24 mouse cellular contexts compared by ENCODE assay signal in genomic region chr17:83860224-83860623, GRCm38 (mm10). TPM values are rescaled to one million over a fixed set of nuclear protein-coding genes. Genes with fewer than 3 reads are reported as not detected.
DNase-seq lines count a peak whose midpoint lies in the region; ATAC-seq and TF ChIP-seq lines count a peak whose summit lies in the region.
"Had no signal": no experiment of that assay in that cellular context is flagged by ENCODE, and none has a peak within 500 bp of the region (broad histone marks: within the 10 kb centered on the region; RNA-seq: fewer than 3 reads in every experiment).

No protein-coding gene starts in this region.

- H3K4me2 ChIP-seq in liver, embryonic 12.5 days: no peak overlapping the region
- no peak overlapping the region for H3K4me2 ChIP-seq in midbrain, embryonic 11.5 days
- no peak overlapping the region for H3K4me2 ChIP-seq in midbrain, postnatal 0 days (ENCODE audit: low read depth, low read length, poor library complexity, severe bottlenecking)
- H3K4me2 ChIP-seq: embryonic facial prominence, embryonic 13.5 days; embryonic facial prominence, embryonic 15.5 days; forebrain, embryonic 13.5 days; forebrain, embryonic 15.5 days had no signal

- no peak for DNase-seq in liver
- DNase-seq in midbrain, embryonic 11.5 days (ENCODE audit: low spot score, missing footprints): peak; percentile 80
- no peak for DNase-seq in midbrain, postnatal 0 days (ENCODE audit: low spot score)
- no peak for DNase-seq in cerebellum, adult 9-11 months
- DNase-seq: adrenal gland, adult 8-10 months; adrenal gland, postnatal 14 days; adrenal gland, postnatal 36 days; cerebellum, adult 11-12 months; cerebellum, adult 2 months; cerebellum, adult 9-10 months; cerebellum, postnatal 14 days; cerebellum, postnatal 36 days; embryo, embryonic 11 days; forebrain, postnatal 0 days had no signal

- no peaks in the 10 kb centered on the region for H3K36me3 ChIP-seq in liver, embryonic 12.5 days
- no peaks in the 10 kb centered on the region for H3K36me3 ChIP-seq in midbrain, embryonic 11.5 days (ENCODE audit: control insufficient read depth, insufficient read depth, low read length)
- H3K36me3 ChIP-seq in midbrain, postnatal 0 days (ENCODE audit: insufficient read depth, low read length): no peaks in the 10 kb centered on the region
- H3K36me3 ChIP-seq: embryonic facial prominence, embryonic 13.5 days; embryonic facial prominence, embryonic 15.5 days; forebrain, embryonic 15.5 days had no signal

- H3K9ac ChIP-seq in liver, embryonic 12.5 days: no peak overlapping the region
- no peak overlapping the region for H3K9ac ChIP-seq in midbrain, embryonic 11.5 days (ENCODE audit: low read length)
- no peak overlapping the region for H3K9ac ChIP-seq in midbrain, postnatal 0 days (replicated peaks; ENCODE audit: low read length, poor library complexity, severe bottlenecking)
- H3K9ac ChIP-seq: embryonic facial prominence, embryonic 13.5 days; embryonic facial prominence, embryonic 15.5 days; forebrain, embryonic 13.5 days; forebrain, embryonic 15.5 days; forebrain, postnatal 0 days had no signal

- 41% methylated on average over 7 of the region's 7 CpGs for WGBS in liver, embryonic 12.5 days (ENCODE audit: insufficient replicate concordance)
- WGBS in midbrain, embryonic 11.5 days: 84% methylated on average over 7 of the region's 7 CpGs
- WGBS in midbrain, postnatal 0 days: 88% methylated on average over 7 of the region's 7 CpGs

- H3K4me3 ChIP-seq in liver, embryonic 12.5 days: no peak overlapping the region
- H3K4me3 ChIP-seq in midbrain, embryonic 11.5 days (ENCODE audit: low read depth, low read length): no peak overlapping the region
- no peak overlapping the region for H3K4me3 ChIP-seq in midbrain, postnatal 0 days (ENCODE audit: low read depth, low read length)
- H3K4me3 ChIP-seq in embryonic fibroblast, embryonic 13.5 days (ENCODE audit: insufficient read depth, low read length): no peak overlapping the region
- H3K4me3 ChIP-seq: embryonic facial prominence, embryonic 13.5 days; embryonic facial prominence, embryonic 15.5 days; forebrain, embryonic 13.5 days; forebrain, embryonic 15.5 days had no signal

- no peak for TF ChIP-seq CTCF in midbrain, postnatal 0 days (IDR thresholded peaks at IDR 0.05)
- TF ChIP-seq CTCF in embryonic fibroblast, embryonic 13.5 days (IDR thresholded peaks at IDR 0.05; ENCODE audit: borderline replicate concordance, insufficient read depth, low read length): no peak

- peaks cover 10% of the 10 kb centered on the region; the same call in 1 of the 2 replicates for H3K27me3 ChIP-seq in liver, embryonic 12.5 days (replicated peaks)
- no peaks in the 10 kb centered on the region; the same call in 1 of the 2 replicates for H3K27me3 ChIP-seq in midbrain, embryonic 11.5 days (ENCODE audit: control insufficient read depth, insufficient read depth, low read length)
- H3K27me3 ChIP-seq in midbrain, postnatal 0 days (ENCODE audit: insufficient read depth, low read length): no peaks in the 10 kb centered on the region
- H3K27me3 ChIP-seq: embryonic facial prominence, embryonic 15.5 days; forebrain, embryonic 15.5 days; Patski had no signal

- ATAC-seq in liver, embryonic 12.5 days: no peak
- no peak for ATAC-seq in midbrain, embryonic 11.5 days (ENCODE audit: low FRiP score)
- ATAC-seq in midbrain, postnatal 0 days (ENCODE audit: low FRiP score): no peak
- ATAC-seq: activated CD4-positive, CD25-positive, alpha-beta regulatory T cell, adult 4 months; forebrain, embryonic 13.5 days; forebrain, embryonic 15.5 days; forebrain, postnatal 0 days; Patski had no signal

- no peak for TF ChIP-seq POLR2A in embryonic fibroblast, embryonic 13.5 days (IDR thresholded peaks at IDR 0.05; ENCODE audit: low read depth, low read length)

- H3K9me3 ChIP-seq in liver, embryonic 12.5 days (replicated peaks): no peaks in the 10 kb centered on the region
- no peaks in the 10 kb centered on the region for H3K9me3 ChIP-seq in midbrain, embryonic 11.5 days (ENCODE audit: control insufficient read depth, low read length)
- no peaks in the 10 kb centered on the region for H3K9me3 ChIP-seq in midbrain, postnatal 0 days (ENCODE audit: low read length)
- H3K9me3 ChIP-seq: embryonic facial prominence, embryonic 13.5 days; embryonic facial prominence, embryonic 15.5 days; forebrain, embryonic 13.5 days; forebrain, embryonic 15.5 days had no signal

- H3K4me1 ChIP-seq in liver, embryonic 12.5 days: peaks cover 51% of the 10 kb centered on the region
- H3K4me1 ChIP-seq in midbrain, embryonic 11.5 days (ENCODE audit: control insufficient read depth, insufficient read depth, low read length): 0 out of 2 replicates have a peak, but pooled peaks cover 2% of the 10 kb centered on the region
- H3K4me1 ChIP-seq in midbrain, postnatal 0 days (ENCODE audit: insufficient read depth, low read length): no peaks in the 10 kb centered on the region
- H3K4me1 ChIP-seq in embryonic fibroblast, embryonic 13.5 days (ENCODE audit: control insufficient read depth, insufficient read depth, low read length): peaks cover 2% of the 10 kb centered on the region

- H3K27ac ChIP-seq in liver, embryonic 12.5 days: peak overlapping the region; percentile 56; the same call in 1 of the 2 replicates
- H3K27ac ChIP-seq in midbrain, embryonic 11.5 days (ENCODE audit: low read depth, low read length): no peak overlapping the region
- H3K27ac ChIP-seq in midbrain, postnatal 0 days (ENCODE audit: low read depth, low read length): no peak overlapping the region
- H3K27ac ChIP-seq in embryonic fibroblast, embryonic 13.5 days (ENCODE audit: insufficient read depth, low read length): peak overlapping the region; percentile 34
- H3K27ac ChIP-seq: embryonic facial prominence, embryonic 13.5 days; embryonic facial prominence, embryonic 15.5 days; forebrain, embryonic 13.5 days; forebrain, embryonic 15.5 days had no signal

RNA-seq across cellular contexts. Expression of gene Haao, which starts 12.5 kb away (rescaled TPM):
- polyA plus RNA-seq in liver, embryonic 12.5 days (2016; fragmentation: Nextera tagmentation; extraction: Ambion mirVana): 7.1 and 7.7 TPM in 2 replicates
- 0.22 TPM in 1 of 2 replicates, not detected in the other for polyA plus RNA-seq in midbrain, embryonic 11.5 days (2014; fragmentation: Nextera tagmentation; extraction: Ambion mirVana)
- total RNA-seq in midbrain, postnatal 0 days (2014; rRNA removed): not detected in 2 replicates
- 0.23 and 0.56 TPM in 2 replicates for polyA plus RNA-seq in midbrain, postnatal 0 days (2015; fragmentation: Nextera tagmentation; extraction: Ambion mirVana)
- not detected in 2 replicates for polyA plus RNA-seq in embryonic fibroblast, embryonic 13.5 days (2011; ENCODE audit: insufficient read length, low read depth, missing spikeins)
- total RNA-seq: forebrain, postnatal 0 days had no signal
- polyA plus RNA-seq: C2C12; forebrain, embryonic 11.5 days; forebrain, embryonic 13.5 days; forebrain, embryonic 15.5 days; forebrain, postnatal 0 days; Patski had no signal

Comparison
In these comparisons a context has a peak if more than half of its experiments do, and no peak if none do; other contexts are left out.
1. H3K27ac ChIP-seq: peak in liver, embryonic 12.5 days (single experiment) and embryonic fibroblast, embryonic 13.5 days (single experiment); none in midbrain, embryonic 11.5 days (single experiment) and midbrain, postnatal 0 days (single experiment).